Mouse (Mus musculus) cerebellum, postnatal 4 days (tissue): ENCODE data around the gene Cd300e.
A peak's percentile ranks its signal among the peaks of the same experiment; 100 is the strongest.
"Not testable (repeated sequence)": the region's sequence is repeated elsewhere in the genome, so short reads cannot be mapped to it uniquely, and the experiment has no call there.

ENCODE experiments used
- DNase-seq, 2 experiments: peaks; one replicate each; pipeline ENCODE4 v3.0.0; 2022; ENCODE audit warnings: low spot score in 2 of 2, mixed read lengths in 1 of 2

Gene Cd300e

DNA sequence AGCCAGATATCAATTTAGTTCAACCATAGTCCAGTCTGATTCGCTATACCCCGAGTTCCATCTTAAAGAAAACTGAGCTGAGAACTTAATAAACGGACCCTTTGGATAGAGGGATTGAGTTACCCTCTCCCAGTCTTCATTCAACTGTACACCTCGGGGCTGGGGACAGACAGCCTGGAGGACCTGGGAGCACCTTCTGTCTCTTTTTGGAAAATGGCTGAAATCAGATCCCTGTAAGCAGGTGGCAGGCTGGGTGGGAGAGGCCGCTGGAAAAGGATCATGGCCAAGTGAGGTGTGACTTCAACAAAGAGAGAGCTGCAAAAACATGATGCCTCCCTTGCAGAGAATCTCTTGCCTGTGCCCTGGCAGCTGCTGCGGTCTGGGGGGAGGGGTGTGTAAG is 20.2 kb upstream of the Cd300e start:
- no peak for DNase-seq

DNA sequence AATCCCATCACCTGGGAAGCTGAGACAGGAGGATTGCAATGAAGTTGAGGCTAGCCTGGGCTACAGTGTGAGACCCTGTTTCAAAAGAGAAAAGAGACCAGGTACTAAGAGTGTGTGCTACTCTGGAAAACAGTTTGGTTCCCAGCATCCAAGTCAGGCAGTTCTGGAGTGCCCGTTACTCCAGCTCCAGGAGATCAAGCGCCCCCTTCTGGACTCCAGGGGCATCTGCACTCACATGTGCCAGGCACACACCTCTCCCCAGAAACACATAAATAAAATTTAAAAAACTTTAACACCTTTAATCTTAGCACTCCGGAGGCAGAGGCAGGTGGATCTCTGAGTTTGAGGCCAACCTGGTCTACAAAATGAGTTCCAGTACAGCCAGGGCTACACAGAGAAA is 19.4 kb upstream of the Cd300e start:
- no peak for DNase-seq

DNA sequence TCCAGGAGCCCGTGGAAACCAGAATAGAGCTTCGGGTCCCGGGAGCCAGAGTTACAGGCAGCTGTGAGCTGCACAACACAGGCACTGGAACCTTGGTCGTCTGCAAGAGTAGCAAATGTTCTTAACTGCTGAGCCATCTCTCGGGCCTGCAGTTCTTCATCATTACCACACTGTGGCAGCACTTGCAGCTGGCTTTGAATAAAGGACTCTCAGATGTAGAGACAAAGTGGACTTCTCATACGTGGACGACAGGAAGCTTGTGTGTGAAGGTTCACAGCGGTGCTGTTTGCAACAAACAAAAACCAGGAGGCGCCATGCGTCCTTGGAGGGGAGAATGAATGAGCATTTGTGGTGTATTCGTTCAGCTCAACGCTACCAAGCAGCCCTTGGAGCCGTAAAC is 18.9 kb upstream of the Cd300e start:
- DNase-seq, result peak in 1 of 2 experiments; percentile 50

DNA sequence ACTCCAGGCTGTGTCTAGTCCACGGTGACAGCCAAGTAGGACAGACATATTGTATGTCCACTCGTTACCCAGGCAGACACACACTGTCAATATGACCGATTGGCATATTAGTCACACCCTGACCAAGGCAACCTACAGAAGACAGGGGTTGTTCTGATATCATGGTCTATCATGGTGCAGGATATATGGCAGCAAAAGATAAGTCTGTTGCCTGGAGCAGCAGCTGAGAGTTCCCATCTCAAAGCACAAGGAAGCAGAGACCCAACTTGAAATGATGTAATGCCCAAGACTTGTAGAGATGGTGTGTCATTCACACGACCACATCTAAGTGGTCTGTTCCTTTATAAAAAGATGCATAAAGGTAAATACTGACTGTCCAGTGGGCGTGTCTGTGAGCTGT is 16.7 kb upstream of the Cd300e start:
- no peak for DNase-seq

DNA sequence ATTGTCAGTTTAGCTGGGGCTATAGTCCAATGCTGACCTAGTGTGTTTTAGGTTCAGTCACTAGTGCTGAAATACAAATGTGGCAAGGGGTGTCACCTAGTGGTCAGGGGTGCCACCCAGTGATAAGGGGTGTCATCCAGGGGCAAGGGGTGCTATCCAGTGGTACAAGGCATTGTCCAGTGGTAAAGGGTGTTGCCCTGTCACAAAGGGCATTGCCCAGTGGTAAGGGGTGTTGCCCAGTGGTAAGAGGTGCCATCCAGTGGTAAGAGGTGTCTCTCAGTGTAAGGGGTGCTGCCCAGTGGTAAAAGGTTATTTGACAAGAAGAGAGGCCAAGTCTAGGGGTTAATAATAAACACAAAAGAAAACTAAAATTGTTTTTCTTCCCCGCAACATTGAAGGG is 15.5 kb upstream of the Cd300e start:
- no peak for DNase-seq

DNA sequence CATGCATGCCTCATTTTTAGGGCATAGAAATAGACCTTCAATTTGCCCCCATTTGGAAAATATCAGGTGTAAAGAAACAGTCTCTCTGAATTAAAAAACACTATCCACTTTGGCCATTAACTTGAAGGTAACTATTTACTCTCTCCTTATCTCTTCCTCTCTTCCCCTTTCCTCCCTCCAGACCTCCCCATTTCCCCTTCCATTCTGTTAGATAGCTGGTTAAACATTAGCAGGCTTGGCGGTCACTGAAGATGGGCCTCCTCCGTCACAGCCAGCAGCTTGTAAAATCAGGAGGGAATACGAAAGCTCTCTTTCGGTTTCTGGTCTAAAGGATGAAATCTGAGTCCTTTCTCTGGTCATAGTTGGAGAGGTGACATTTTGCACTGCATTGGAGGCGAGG is 13.9 kb upstream of the Cd300e start:
- no peak for DNase-seq

DNA sequence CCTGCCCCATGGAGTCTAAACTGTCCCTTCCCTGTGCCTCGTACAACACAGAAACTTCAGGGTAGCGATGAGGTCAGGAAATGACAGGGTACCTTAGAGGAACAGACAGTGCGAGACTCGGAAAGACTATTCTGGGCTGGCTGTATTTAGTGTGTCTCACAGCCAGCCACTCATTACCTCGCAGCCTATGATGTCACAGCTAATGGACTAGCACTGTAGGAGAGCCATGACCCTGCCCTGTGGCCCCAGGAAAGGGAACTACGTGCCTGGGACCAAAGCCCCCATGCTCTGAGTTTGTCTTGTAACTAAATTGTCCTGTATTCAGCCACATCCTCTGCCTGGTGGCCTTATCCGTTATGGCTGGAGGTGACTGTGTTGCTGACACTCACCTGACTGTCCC is 13.4 kb upstream of the Cd300e start:
- DNase-seq, result no peak

DNA sequence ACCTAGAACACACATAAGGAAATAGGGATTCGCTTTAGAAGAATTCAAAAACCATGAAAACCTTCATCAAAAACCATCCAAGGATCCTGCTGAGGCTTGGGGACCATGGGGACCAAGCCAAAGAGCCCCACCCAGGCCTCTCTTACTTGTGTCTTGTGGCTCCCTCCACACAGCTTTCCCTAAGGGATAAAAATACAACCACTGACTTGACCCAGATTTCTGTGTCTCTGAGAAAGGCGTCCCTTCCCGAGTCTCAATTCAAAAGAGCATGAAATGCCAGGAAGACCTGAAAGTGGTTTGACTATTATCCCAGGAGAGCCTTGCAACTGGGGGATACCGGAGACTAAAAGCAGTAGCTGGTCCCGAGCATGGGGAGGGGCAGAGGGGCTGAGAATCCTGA is 11.0 kb upstream of the Cd300e start:
- DNase-seq, result no peak

DNA sequence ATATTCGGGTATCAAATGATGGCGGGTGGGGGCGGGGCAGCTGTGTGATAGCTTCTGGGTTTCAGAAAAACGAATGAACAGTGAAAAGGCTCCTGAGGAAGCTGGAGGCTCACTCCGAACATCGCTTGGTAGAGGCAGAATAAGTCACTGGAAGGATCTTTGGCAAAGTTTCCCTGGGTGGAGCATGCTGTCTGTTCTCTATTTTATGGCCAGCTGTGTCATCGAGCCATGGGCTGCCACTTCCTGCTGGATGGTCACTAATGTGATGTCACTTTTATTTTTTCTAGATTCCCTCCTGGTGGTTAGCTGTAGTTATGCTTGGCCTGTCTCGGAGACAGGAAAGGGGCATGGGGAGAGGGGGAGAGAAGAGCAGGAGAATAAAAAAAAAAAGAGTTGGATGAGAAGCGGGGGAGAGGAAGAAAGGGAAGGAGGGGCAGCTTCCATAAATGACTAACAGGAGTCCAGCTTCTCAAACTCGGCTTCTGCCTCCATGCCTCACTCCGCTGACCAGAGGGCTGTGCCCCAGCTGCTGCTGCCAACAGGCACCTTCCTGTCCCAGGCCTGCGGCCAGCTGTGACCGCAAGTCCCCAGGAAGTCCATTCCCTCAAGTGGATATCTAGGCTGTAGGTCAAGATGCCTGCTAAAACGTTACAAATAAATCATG is 9.8 kb upstream of the Cd300e start:
- DNase-seq, result peak in 1 of 2 experiments; percentile 20

DNA sequence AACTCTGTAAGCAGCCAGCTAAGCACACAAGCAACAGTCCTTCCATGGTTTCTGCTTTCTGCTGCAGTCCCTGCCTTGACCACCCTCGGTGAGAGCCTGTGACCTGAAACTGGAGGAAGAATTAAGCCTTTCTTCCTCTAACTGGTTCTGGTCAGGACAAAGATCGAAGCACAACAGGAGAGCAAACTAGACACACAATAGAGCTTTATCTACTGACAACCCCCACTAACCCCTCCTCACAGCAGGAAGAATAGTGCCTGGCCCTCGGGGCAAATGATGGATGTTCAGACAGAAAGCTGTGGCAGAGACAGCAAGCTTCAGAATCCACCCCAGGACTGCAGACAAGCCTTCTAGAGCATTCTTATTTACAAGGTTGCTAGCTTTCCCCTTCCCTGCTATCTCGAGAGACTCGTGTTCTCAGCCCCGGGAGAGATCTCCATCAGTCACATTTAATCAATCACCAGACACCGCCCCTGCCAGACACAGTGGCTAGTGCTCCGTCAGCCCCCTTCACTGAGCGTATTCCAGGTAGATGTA is 9.1 kb upstream of the Cd300e start:
- no peak for DNase-seq

DNA sequence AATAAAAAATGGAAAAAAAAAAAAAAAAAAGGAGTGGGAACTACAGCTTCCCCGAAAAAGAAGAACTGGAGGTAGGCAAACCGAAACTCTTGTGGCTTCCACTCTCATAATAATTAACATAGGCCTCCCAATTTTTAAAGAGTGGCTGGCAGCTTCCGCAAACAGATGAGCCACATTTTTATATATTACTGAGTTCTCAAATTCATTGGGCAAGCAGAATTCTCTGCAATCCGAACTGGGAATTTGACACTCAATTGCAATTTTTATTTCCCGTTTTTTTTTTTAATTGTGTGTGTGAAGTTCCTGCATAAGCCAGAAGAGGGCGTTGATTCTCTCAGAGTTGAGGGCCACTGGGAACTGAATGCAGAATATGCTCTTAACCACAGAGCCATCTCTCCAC is 4.8 kb upstream of the Cd300e start:
- no peak for DNase-seq

DNA sequence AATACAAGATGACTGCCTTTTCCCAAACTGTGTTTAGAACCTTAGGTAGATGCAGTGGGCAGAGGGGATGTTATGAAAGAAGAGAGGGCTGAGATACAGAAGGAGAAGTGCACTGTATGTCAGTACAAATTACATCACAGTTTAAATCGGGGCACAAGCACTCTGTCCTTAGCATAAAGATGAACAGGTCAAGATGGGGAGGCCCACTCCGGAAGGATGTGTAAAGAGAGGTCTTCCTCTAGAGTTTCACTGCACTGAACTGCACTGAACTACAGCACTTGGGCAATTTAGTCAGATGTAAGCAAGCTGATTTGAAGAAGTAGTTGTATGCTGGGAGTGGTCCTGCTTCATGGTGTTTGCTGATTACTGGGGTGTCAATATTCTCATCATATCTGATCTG is 2.2 kb downstream of the Cd300e start:
- DNase-seq, result no peak

DNA sequence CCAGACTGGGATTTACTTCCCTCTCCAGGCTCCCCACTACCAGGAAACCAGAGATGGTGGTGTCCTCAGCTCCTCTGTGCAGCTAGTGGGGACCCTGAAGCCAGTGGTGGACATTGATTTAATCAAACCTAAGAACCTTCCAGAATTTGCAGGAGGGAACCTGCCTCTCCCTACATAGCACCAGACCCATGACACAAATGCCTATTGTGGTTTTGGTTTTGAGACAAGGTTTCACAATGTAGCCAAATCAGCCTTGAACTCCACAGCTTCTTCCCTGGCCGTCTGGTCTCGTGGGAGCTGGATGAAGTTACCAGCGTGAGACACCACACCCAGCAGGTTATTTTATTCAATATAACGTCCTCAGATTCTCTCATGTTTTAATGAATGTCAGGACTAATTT is 3.3 kb downstream of the Cd300e start:
- no peak for DNase-seq

DNA sequence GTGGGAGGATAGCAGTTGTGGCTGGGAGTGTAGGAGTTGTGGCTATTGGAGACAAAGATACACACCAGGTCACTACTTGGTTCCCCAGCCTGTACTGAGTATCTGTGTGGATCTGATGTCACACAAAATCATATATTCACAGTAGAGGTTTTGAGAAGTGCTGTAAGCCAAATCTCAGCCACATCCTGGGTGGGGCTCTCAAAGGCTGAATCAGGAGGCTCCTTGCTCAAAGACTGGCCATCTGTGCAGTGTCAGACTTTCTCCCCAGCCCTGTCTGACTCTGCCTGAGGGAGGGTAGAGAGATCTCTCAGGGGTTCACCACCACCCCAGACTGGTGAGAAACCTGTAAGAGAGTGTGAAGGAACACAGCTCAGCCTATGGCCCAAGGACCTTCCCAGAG is 7.4 kb downstream of the Cd300e start:
- DNase-seq, result no peak

DNA sequence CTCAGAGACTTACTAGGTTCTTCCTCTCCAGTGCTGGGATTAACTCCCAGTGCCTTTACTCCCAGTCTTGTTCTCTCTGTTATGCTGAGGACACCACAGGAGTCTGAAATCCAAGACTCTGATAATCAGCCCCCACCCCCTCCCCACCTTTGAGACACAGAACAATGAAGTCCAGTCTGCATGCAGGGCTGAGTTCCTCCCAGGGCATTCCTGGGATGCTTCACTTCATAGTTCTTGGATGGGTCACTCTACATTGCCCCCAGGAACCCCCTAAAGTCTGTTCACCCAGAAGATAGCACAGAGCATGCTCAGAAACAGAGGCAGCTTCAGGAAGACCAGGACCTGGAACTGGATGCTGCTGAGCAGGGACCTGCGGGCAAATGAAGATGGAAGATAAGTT is 9.0 kb downstream of the Cd300e start:
- DNase-seq, result peak in 1 of 2 experiments; percentile 8

DNA sequence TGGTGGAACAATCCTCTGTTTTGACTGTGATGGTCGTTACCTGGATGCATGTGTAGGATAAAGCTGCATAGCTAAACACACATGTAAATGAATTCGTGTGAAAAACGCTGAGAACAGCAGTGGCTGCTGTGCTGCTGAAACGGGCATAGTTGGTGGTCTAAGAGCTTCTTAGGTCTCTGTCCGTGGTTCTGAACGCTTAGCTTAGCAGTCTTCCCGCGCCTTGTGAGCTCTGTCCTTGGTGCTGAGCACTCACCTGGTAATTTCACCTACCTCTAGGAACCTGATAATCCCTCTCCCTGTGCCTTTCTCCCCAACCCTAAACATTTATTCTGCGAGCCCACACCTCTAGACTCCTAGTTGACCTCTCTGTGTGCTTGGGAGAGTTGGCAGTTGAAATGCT is 9.8 kb downstream of the Cd300e start:
- no peak for DNase-seq

DNA sequence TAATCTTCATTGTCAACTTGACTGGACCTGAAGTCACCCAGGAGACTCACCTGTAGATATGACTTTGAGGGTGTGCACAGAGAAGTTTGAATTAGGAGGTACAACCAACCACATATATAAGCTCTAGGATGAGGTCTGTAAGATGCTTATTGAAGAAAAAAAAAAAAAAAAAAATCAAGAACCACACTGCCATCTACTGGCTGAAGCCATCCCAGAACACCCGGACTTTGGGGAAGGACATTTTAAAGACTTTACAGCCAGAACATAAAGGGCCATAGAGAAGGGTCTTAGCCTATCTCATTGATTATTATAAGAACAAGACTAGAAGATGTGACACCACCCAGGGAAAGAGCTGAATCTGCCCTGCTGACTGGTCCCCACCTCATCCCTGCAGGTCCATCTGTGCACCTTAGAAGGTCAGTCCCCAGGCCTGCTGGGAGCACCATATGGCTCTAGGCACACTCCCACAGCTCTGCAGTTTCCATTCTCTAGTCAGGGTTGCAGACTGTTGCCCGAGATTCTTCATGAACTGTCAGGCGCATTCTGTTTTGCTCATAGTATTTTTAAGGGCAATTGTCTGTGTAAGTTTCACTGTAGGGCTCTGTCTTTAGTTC is 12.6 kb downstream of the Cd300e start:
- no peak for DNase-seq

DNA sequence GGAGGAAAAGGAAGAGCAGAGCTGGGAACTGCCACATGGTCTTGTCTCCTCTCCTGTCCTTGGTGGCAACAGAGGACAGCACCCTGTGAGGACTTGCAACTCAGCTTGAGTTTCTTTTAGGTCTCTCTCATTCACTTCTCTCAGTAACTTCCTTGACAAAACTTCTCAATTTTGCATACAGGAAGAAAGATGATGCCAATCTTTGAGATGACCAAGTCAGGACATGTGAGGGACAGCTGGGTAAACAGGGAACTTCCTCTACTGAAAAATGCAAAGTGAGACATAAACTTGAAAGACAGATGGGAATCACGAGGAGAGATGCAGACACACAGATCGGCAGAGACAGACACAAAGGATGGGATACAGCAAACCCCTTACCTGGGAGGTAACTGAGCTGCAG is 13.7 kb downstream of the Cd300e start, which contains the start of gene Cd300ld3:
Gene Cd300ld3, minus strand, starts transcription at position 151 of the 400 bp plus-strand sequence.
- no peak for DNase-seq

DNA sequence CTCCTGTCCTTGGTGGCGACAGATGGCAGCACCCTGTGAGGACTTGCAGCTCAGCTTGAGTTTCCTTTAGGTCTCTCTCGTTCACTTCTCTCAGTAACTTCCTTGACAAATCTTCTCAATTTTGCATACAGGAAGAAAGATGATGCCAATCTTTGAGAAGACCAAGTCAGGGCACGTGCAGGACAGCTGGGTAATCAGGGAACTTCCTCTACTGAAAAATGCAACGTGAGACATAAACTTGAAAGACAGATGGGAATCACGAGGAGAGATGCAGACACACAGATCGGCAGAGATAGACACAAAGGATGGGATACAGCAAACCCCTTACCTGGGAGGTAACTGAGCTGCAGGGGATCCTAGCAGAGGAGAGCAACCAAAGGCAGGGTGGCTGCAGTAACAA is 24.3 kb downstream of the Cd300e start, which contains the start of gene Cd300ld5:
Gene Cd300ld5, minus strand, starts transcription at position 101 of the 400 bp plus-strand sequence.
- not testable (repeated sequence) for DNase-seq

DNA sequence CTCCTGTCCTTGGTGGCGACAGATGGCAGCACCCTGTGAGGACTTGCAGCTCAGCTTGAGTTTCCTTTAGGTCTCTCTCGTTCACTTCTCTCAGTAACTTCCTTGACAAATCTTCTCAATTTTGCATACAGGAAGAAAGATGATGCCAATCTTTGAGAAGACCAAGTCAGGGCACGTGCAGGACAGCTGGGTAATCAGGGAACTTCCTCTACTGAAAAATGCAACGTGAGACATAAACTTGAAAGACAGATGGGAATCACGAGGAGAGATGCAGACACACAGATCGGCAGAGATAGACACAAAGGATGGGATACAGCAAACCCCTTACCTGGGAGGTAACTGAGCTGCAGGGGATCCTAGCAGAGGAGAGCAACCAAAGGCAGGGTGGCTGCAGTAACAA is 35.1 kb downstream of the Cd300e start, which contains the start of gene Cd300ld4:
Gene Cd300ld4, minus strand, starts transcription at position 101 of the 400 bp plus-strand sequence.
- DNase-seq, result not testable (repeated sequence)

DNA sequence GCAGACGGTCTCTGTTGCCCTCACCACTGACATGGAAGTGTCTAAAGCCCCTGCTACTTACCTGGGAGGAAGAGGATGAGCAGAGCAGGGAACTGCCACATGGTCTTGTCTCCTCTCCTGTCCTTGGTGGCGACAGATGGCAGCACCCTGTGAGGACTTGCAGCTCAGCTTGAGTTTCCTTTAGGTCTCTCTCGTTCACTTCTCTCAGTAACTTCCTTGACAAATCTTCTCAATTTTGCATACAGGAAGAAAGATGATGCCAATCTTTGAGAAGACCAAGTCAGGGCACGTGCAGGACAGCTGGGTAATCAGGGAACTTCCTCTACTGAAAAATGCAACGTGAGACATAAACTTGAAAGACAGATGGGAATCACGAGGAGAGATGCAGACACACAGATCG is 45.9 kb downstream of the Cd300e start, which contains the start of gene Cd300ld2:
Gene Cd300ld2, minus strand, starts transcription at position 101 of the 400 bp plus-strand sequence.
- DNase-seq, result not testable (repeated sequence)

DNA sequence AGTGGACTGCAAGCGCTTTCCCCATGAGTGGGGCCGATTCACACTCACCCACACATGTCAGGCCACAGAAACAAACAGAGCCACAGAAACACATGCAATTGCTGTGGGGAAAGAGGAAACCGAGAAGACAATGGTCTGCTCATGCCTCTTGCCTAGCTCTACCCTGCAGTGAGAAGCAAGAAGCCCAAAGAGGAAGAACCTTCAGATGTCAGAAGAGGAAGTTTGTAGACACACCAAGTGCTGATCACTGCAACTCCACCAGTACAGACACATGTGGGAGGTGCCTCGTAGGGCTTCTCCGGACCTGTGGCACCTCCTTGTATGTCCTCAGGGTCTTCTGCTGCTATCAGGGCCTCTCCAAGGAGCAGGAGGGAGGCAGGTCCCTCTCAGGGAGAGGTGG is 57.9 kb downstream of the Cd300e start:
- DNase-seq, result no peak
